Mouse (Mus musculus): Measurements from ENCODE around the gene Eras.
A peak's percentile ranks its signal among the peaks of the same experiment; 100 is the strongest.
"Not testable (repeated sequence)": the region's sequence is repeated elsewhere in the genome, so short reads cannot be mapped to it uniquely, and the experiment has no call there.

The Eras gene

DNA sequence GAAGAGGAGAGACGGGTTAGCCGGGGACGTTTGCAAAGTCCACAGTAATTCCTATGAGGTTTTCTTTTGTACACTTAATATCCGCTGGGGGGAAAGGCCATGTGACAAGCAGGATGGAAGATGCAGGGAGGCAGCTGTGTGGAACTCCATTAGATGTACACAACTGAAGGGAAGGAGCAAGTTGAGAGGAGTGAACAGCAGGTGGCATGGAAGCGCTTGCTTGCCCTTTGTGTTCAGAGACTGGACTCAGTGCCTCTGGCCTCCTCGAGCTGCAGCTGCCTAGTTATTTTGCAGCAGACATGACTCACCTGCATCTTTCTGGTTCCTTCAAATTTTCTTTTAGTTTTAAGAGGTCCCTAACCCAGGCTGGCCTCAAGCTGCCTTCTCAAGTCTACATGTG is 17.9 kb downstream of the Eras start:
- DNase-seq (ENCODE audit: low spot score in 2 of 2), result no peak

DNA sequence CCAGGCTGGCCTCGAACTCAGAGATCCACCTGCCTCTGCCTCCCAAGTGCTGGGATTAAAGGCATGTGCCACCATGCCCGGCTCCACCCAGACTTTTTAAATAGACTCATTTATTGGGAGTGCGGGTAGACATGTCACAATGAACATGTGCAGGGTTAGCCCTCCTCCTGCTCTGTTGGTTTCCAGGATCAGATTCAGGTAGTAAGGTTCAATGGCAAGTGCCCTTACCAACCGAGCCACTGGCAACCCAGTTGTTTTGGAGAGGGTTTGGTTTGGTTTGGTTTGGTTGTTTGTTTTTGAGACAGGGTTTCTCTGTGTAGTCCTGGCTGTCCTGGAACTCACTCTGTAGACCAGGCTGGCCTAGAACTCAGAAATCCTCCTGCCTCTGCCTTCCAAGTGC is 19.2 kb downstream of the Eras start, which contains the start of gene Gm10490:
TSS of gene Gm10490 (plus strand) at position 301 of the 400 bp plus-strand sequence.
- not testable (repeated sequence) for DNase-seq (ENCODE audit: low spot score in 2 of 2)

DNA sequence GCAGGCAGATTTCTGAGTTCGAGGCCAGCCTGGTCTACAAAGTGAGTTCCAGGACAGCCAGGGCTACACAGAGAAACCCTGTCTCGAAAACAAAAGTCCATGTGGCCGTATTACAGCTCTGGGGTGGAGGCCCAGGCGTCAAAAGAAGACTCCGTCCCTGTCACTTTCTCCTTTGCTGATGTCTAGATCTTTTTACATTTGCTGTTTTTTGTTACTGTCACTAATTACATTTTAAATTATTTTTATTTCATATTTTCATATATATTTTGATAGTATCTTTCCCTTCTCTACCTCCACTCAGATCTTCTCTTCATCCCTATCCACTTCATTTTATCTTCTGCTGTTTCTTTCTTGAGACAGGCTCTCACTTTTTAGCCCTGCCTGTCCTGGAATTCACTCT is 20.7 kb downstream of the Eras start, which contains the start of gene Gm10491:
TSS of gene Gm10491 (minus strand) at position 101 of the 400 bp plus-strand sequence.
- no peak for DNase-seq (ENCODE audit: low spot score in 2 of 2)

DNA sequence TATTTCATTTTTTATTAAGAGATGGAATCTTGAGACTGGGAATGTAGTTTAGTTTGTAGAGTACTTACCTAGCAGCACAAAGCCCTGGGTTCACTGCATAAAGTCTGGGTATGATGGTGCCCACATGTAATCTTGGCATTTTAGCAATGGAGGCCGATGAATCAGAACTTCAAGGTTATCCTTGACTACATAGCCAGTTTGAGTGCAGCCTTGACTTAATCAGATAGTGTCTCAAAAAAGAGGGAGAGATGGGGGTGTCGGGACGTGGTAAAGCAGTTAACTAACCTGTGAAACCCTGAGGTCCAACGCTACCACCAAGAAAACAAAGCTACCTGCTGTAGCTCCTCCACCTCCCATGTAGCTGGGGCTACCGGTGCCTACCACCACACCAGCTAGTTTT is 24.0 kb downstream of the Eras start:
- DNase-seq (ENCODE audit: low spot score in 2 of 2), result no peak

DNA sequence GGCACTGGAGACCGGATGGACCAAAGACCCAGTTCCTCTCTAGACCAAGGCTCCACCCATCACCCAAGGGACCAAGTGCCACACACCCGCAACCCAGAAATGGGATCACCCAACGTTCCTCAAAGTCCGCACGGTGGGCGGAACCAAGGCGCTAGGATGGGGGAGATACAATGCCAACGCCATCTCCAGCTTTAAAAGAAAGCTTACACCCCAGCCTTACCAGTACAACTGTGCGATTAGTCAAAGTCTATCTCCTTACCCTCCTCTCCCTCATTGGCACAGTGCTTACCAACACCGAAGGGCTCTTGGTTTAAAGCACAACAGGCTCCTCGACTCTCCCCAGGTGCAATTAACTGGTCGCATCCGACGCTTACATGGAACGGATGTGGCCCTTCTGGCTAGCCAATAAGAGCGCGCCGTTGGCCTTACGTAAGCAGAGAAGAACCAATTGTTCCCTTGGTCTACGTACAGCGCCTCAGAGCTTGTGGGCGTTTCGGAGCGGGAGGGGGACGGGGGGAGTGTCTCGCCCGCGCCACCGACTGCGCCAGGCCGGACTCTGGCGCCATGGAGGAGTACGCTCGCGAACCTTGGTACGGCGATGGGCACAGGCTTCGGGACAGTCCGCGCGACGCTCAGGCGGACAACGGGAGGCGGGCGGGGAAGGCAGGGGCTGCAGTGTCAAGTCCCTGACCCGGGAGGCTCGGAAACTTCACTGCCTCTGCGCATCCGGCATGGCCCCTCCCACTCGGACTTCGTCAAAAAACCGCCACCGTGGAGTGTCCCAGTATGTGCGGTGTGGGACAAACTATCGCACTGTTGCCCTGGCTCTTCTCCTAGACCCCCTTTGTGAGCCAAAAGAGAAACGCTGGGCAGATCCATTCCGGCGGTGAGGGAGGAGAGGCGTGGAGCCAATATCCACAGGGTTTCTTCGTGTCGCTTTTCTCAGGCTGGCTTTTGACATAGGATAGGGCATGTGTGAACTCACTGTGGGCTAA is 29.2 kb downstream of the Eras start, which contains the start of the genes Pqbp1 and Timm17b:
TSS of gene Pqbp1 (minus strand) at position 390 of the 995 bp plus-strand sequence.
TSS of gene Timm17b (plus strand) at position 478 of the 995 bp plus-strand sequence.
- DNase-seq (ENCODE audit: low spot score in 2 of 2), result peak; percentile 80 to 88

DNA sequence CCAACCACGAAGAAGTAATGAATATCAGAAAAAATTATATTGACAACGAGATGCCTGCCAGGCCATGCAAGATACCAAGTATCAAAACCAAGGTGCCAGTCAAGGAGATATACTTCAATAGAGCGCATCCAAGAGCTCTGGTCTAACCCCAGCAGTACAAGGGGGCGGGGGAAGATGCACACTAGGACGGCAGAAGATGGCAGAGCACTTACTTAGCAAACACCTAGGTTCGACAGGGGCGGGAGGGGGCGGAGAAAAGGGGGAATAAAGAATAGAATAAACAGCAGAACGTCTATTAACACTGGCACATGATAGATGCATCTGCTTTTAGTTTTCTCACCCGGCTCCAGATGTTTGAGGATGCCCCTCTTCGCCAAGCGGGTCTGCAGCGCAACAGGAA is 30.2 kb downstream of the Eras start:
- DNase-seq (ENCODE audit: low spot score in 2 of 2), result no peak

DNA sequence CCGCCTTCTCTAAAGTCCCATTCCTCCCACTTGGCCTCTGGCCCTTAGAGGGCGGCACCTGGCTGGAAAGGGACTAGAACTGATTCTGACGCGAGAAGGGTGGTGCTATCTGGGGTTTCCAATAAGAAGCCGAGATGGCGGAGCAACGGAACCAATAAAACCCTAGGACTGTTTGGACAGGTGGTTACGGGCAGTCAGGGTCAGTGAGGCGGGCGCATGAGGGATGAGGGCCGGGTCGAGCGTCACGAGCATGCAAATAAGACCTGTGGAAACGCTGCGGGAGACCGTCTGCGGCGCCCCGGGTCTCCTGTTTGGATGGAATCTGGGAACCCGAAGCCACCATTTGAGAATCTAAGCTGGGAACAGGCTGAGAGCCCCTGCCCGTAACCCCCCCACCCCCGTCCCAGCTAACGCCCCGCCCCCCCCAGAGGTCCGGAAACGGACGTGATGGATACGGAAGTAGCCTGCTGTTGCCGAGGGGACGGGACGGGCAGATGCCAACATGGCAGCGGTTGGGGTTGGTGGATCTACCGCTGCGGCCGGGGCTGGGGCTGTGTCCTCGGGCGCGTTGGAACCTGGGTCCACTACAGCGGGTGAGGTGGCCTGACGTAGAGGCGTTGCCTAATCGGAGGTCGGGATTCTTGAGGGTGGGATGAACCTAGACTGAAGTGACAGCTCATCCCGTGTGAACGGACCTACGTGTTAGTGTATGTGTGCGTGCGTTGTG is 44.4 kb downstream of the Eras start, which contains the start of gene Slc35a2:
TSS of gene Slc35a2 (plus strand) at position 188 of the 727 bp plus-strand sequence.
- peak; percentile 73 to 86 for DNase-seq (ENCODE audit: low spot score in 2 of 2)

DNA sequence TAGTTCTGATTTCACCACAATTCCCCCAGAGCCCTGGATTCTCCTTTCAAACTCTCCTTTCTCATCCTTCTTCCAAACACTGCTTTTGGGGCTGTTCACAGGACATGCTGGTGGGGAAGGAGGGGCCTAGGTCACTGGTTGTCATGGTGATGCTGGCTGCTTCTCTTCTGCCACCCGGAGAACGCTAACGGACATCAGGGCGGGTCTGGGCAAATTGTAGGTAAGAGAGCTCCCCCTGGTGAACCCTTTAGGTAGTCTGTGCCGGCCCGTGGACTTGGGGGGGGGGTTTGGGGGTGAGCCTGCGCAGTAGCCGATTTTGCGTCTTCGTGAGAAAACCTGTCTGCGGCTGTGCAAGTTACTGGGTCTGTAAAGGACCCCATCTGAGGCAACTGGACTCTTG is 48.6 kb downstream of the Eras start:
- DNase-seq (ENCODE audit: low spot score in 2 of 2), result peak; percentile 43 to 64

DNA sequence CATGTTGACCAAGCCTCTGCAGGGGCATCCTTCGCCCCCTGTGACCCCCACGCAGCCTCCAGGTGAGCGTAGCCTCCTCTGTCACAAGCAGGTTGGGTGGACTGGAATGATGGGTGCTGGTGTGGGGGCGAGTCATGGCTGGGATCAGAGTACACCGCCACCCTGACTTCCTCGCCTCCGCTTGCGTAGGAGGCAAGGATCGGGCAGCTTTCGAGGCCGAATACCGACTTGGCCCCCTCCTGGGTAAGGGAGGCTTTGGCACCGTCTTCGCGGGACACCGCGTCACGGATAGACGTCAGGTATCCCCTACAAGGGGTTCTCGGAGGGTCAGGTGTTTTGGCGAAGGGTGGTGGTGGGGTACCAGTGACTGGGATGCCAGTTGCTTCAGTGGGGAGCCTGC is 49.9 kb downstream of the Eras start:
- DNase-seq (ENCODE audit: low spot score in 2 of 2), result peak in 1 of 2 experiments; percentile 26

DNA sequence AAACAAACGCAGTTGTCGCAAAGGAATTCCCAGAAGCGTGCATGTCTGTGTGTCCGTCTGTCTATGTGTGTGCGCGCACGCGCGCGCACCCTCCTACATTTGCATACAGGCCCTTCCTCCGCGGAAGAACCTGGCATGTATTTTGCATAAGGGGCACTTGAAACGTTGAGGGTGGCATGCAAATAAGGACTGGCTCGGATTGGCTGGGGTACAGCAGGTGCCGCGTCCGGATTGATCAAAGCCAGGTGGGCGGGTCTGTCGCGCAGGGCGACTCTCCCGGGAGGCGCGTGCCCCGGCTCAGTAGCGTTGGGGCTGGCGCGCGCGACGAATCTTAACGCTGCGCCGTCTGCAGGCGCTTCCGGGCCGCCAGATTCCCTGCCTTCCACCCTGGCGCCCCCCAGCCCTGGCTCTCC is 50.4 kb downstream of the Eras start, which contains the start of gene Pim2:
TSS of gene Pim2 (plus strand) at position 256 of the 413 bp plus-strand sequence.
- peak; percentile 84 to 86 for DNase-seq (ENCODE audit: low spot score in 2 of 2)

All from left cerebral cortex, adult 9 months (tissue).